ENCODE assay signal across 9 mouse cellular contexts in the genomic region with DNA sequence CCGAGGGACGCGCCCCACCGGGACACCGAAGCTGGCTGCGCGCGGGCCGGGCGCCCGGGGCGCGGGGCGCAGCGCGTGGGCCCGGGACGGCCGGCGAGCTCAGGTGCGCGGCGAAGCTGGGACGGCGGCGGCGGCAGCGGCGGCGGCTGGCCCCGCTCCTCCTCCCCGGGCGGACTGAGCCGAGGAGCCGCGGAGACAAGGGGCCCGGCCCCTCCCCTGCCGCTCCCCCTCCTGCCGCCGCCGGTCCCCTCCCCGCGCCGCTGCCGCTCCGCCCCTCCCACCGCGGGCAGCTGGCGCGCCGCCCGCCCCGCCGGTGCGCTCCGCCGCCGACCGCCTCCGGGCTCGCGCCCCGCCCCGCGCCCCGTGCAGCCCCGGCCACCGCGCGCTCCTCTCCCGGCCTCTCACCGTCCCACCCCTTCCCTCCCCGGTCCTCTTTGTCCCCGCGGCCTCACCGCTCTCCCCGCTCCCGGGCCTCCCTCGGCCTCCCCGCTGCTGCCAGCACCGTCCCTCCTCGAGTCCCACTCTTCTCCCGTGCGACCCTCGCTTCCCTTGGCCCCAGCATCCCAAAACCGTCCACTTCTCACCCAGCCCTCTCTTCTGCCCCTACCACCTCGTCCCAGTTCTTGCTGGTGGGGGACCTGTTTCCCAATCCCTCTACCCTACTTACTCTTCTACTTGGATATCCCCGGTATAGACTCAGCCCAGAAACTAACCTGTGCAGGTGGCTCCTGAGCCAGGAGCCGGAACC. TPM values are rescaled to one million over a fixed set of nuclear protein-coding genes. Genes with fewer than 3 reads are reported as not detected.
DNase-seq lines count a peak whose midpoint lies in the region; ATAC-seq and TF ChIP-seq lines count a peak whose summit lies in the region.
"Had no signal": no experiment of that assay in that cellular context is flagged by ENCODE, and none has a peak within 500 bp of the region (broad histone marks: within the 10 kb centered on the region; RNA-seq: fewer than 3 reads in every experiment).

Gene Tox3, minus strand, starts transcription at position 166 of the 748 bp plus-strand sequence.

- peaks cover 39% of the 10 kb centered on the region for H3K27me3 ChIP-seq in embryonic facial prominence, embryonic 10.5 days (replicated peaks; ENCODE audit: low read depth, poor library complexity, severe bottlenecking)
- H3K27me3 ChIP-seq in heart, embryonic 16.5 days (ENCODE audit: control insufficient read depth, insufficient read depth, low read length), result no peaks in the 10 kb centered on the region
- H3K27me3 ChIP-seq in lung, embryonic 14.5 days (ENCODE audit: insufficient read depth, low read length), result 0 out of 2 replicates have a peak, but pooled peaks cover 4% of the 10 kb centered on the region

- peak within 1 kb of the TSS; percentile 85 for H3K4me2 ChIP-seq in heart, embryonic 16.5 days (ENCODE audit: low read depth, low read length)
- H3K4me2 ChIP-seq in lung, embryonic 14.5 days, result peak within 1 kb of the TSS; percentile 82

- H3K9me3 ChIP-seq in embryonic facial prominence, embryonic 10.5 days, result no peaks in the 10 kb centered on the region
- no peaks in the 10 kb centered on the region for H3K9me3 ChIP-seq in heart, embryonic 16.5 days (replicated peaks; ENCODE audit: control insufficient read depth, low read length)
- H3K9me3 ChIP-seq in lung, embryonic 14.5 days (ENCODE audit: low read depth, low read length), result no peaks in the 10 kb centered on the region

- peak within 1 kb of the TSS; percentile 86 for H3K4me3 ChIP-seq in embryonic facial prominence, embryonic 10.5 days
- peak within 1 kb of the TSS; percentile 87 for H3K4me3 ChIP-seq in heart, embryonic 16.5 days (ENCODE audit: low read length)
- H3K4me3 ChIP-seq in lung, embryonic 14.5 days (ENCODE audit: low read depth, low read length), result peak within 1 kb of the TSS; percentile 65
- H3K4me3 ChIP-seq: myocyte had no signal

- no peaks in the 10 kb centered on the region for H3K36me3 ChIP-seq in embryonic facial prominence, embryonic 10.5 days (replicated peaks)
- H3K36me3 ChIP-seq in heart, embryonic 16.5 days (ENCODE audit: control insufficient read depth, insufficient read depth), result no peaks in the 10 kb centered on the region
- no peaks in the 10 kb centered on the region for H3K36me3 ChIP-seq in lung, embryonic 14.5 days (ENCODE audit: insufficient read depth)

- peak within 1 kb of the TSS; percentile 96 for H3K9ac ChIP-seq in heart, embryonic 16.5 days (ENCODE audit: low read length)
- peak within 1 kb of the TSS; percentile 79 for H3K9ac ChIP-seq in lung, embryonic 14.5 days

- H3K27ac ChIP-seq in embryonic facial prominence, embryonic 10.5 days (replicated peaks), result peak within 1 kb of the TSS; percentile 94
- peak within 1 kb of the TSS; percentile 92 for H3K27ac ChIP-seq in heart, embryonic 16.5 days (ENCODE audit: low read length)
- H3K27ac ChIP-seq in lung, embryonic 14.5 days (ENCODE audit: low read depth), result peak within 1 kb of the TSS; percentile 77

- H3K4me1 ChIP-seq in embryonic facial prominence, embryonic 10.5 days, result peaks cover 48% of the 10 kb centered on the region
- peaks cover 16% of the 10 kb centered on the region for H3K4me1 ChIP-seq in heart, embryonic 16.5 days (ENCODE audit: control insufficient read depth, insufficient read depth, low read length)
- peaks cover 7% of the 10 kb centered on the region; the same call in 1 of the 2 replicates for H3K4me1 ChIP-seq in lung, embryonic 14.5 days (ENCODE audit: insufficient read depth)

- no peak for DNase-seq in layer of hippocampus, adult 8-10 months (ENCODE audit: low spot score in 2 of 2)
- no peak for DNase-seq in layer of hippocampus, postnatal 14 days (ENCODE audit: low spot score in 2 of 2)
- peak; percentile 74 for DNase-seq in embryonic facial prominence, embryonic 10.5 days (ENCODE audit: low spot score)
- DNase-seq in kidney, postnatal 14 days, result peak; percentile 77
- peak; percentile 56 for DNase-seq in lung, embryonic 14.5 days
- DNase-seq in ovary, postnatal 10 days (ENCODE audit: low spot score), result peak; percentile 27
- no peak for DNase-seq in frontal cortex, postnatal 25 days (ENCODE audit: low spot score in 2 of 2)

- ATAC-seq in heart, embryonic 16.5 days (replicated peaks; ENCODE audit: extremely low read depth, insufficient read depth, low FRiP score), result peak; percentile 71
- peak; percentile 58 for ATAC-seq in lung, embryonic 14.5 days (ENCODE audit: insufficient read depth)

- no peak for TF ChIP-seq CTCF in lung, embryonic 14.5 days (IDR thresholded peaks at IDR 0.05; ENCODE audit: low read depth)

- WGBS in embryonic facial prominence, embryonic 10.5 days, result 6% methylated on average over 69 of the region's 89 CpGs
- WGBS in heart, embryonic 16.5 days, result 4% methylated on average over 42 of the region's 89 CpGs
- 4% methylated on average over 33 of the region's 89 CpGs for WGBS in lung, embryonic 14.5 days

RNA-seq across cellular contexts. Expression of gene Tox3, which starts in this region (rescaled TPM):
- 10 to 100 TPM; 10.6 to 14.8 (median 12.6) TPM for total RNA-seq in layer of hippocampus, adult 8-10 months (2022)
- total RNA-seq in layer of hippocampus, postnatal 14 days (2021), result 10 to 100 TPM in 1 of 2 experiments, 1 to 10 TPM in 1; 9.0 to 10.1 TPM
- 7.9 and 9.6 TPM in 2 replicates for polyA plus RNA-seq in embryonic facial prominence, embryonic 10.5 days (2016; fragmentation: Nextera tagmentation; extraction: Ambion mirVana)
- polyA plus RNA-seq in heart, embryonic 16.5 days (2015; fragmentation: Nextera tagmentation; extraction: Ambion mirVana), result 5.6 and 8.9 TPM in 2 replicates
- polyA plus RNA-seq in lung, embryonic 14.5 days (2014; fragmentation: Nextera tagmentation; extraction: Ambion mirVana), result 7.6 and 8.2 TPM in 2 replicates
- polyA plus RNA-seq: myocyte had no signal

Comparison
In these comparisons a context has a peak if more than half of its experiments do, and no peak if none do; other contexts are left out.
1. DNase-seq: peak in embryonic facial prominence, embryonic 10.5 days (single experiment), kidney, postnatal 14 days (single experiment), lung, embryonic 14.5 days (single experiment) and ovary, postnatal 10 days (single experiment); none in layer of hippocampus, adult 8-10 months (0 of 2), layer of hippocampus, postnatal 14 days (0 of 2) and frontal cortex, postnatal 25 days (0 of 2).
2. Peak in every context shown above with its lines, with median percentiles within 50 percentile points of each other: H3K27ac ChIP-seq and H3K4me3 ChIP-seq.